Mouse (Mus musculus): ENCODE measurements around the gene Cd28.

DNA sequence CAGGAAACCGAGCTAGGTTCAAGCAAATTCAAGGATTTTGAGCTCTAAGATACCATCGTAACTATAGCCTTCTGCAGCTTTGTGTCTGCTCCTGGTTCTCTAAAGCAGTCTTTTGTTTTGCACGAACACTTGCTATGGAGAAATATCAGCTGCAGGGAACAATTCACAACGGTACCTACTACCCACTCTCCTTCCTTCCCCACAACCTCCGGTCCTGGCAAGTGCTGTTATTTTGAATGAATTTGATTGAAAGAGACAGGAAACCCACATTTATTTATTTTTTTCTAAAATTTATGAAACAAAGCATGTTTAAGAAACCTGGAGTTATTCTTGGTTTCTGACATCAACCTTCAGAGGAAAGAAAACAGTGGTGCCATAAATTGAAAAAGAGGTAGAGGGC, 46.4 kb upstream of the Cd28 start:
- TF ChIP-seq CTCF (IDR thresholded peaks at IDR 0.05; ENCODE audit: control insufficient read depth, insufficient read depth, insufficient read length) (no peak), CEBPB (IDR thresholded peaks at IDR 0.05; ENCODE audit: low read depth) (no peak), MAX (IDR thresholded peaks at IDR 0.05) (no peak), USF1 (IDR thresholded peaks at IDR 0.05; ENCODE audit: low read depth) (no peak)
